Mouse (Mus musculus): ENCODE measurements around the gene Slc25a20. TPM values are rescaled to one million over a fixed set of nuclear protein-coding genes. Genes with fewer than 3 reads are reported as not detected.

The Slc25a20 gene
- polyA plus RNA-seq, 1 experiment from 2014 or later, result 61.7 TPM

DNA sequence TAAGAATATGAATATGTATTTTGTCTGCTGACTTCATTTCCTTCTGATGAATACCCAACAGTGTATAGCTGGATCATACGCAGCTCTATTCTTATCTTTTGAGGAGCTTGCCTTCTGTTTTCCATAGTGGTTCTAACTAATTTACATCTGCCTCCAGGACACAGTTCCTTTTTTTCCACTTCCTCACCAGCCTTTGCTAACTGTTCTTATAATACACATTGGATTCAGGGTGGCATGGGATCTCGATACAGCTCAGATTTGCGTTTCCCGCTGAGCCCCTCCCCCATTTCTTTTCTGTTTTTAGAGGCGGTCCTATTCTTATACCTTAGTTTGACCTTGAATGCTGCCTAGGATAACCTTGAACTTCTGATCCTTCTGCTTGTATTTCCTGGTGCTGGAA is 64.2 kb downstream of the Slc25a20 start:
- peaks cover 5% of the 10 kb centered on the region; the same call in 1 of the 2 replicates for H3K36me3 ChIP-seq (ENCODE audit: insufficient read depth, low read length)
- no peak overlapping the region for H3K4me2 ChIP-seq (replicated peaks; ENCODE audit: low read depth, low read length)
- no peak overlapping the region for H3K4me3 ChIP-seq (ENCODE audit: low read length)
- no peak for ATAC-seq (ENCODE audit: low FRiP score, low TSS enrichment)
- H3K4me1 ChIP-seq (ENCODE audit: insufficient read depth, low read length), result no peaks in the 10 kb centered on the region
- H3K9me3 ChIP-seq (ENCODE audit: low read length), result no peaks in the 10 kb centered on the region
- H3K9ac ChIP-seq (replicated peaks; ENCODE audit: low read length), result no peak overlapping the region
- 96% methylated on average over 5 of the region's 5 CpGs for WGBS
- no peaks in the 10 kb centered on the region for H3K27me3 ChIP-seq (ENCODE audit: insufficient read depth, low read length)
- H3K27ac ChIP-seq (ENCODE audit: low read length), result no peak overlapping the region

DNA sequence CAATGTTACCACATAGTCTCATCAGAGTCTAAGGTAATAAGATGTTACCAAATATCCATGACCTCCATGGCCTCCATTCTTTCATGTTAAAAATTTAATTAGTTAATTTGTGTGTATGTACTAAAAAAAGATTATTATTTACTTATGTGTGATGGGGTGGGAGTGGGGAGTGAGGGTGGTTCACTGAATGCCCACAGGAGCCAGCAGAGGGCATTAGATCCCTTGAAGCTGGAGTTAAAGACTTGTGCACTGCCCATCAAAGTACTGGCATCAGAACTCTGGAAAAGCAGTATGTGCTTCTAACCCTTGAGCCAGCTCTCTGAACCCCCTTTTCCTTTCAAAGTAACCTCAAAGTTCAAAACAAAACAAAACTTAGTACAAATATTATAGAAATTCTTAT is 67.2 kb downstream of the Slc25a20 start:
- no peak overlapping the region for H3K27ac ChIP-seq (ENCODE audit: low read length)
- no peak for ATAC-seq (ENCODE audit: low FRiP score, low TSS enrichment)
- no peaks in the 10 kb centered on the region for H3K4me1 ChIP-seq (ENCODE audit: insufficient read depth, low read length)
- H3K27me3 ChIP-seq (ENCODE audit: insufficient read depth, low read length), result no peaks in the 10 kb centered on the region
- no peak overlapping the region for H3K4me3 ChIP-seq (ENCODE audit: low read length)
- H3K9me3 ChIP-seq (ENCODE audit: low read length), result no peaks in the 10 kb centered on the region
- H3K36me3 ChIP-seq (ENCODE audit: insufficient read depth, low read length), result peaks cover 4% of the 10 kb centered on the region; the same call in 1 of the 2 replicates
- H3K4me2 ChIP-seq (replicated peaks; ENCODE audit: low read depth, low read length), result no peak overlapping the region
- no peak overlapping the region for H3K9ac ChIP-seq (replicated peaks; ENCODE audit: low read length)

DNA sequence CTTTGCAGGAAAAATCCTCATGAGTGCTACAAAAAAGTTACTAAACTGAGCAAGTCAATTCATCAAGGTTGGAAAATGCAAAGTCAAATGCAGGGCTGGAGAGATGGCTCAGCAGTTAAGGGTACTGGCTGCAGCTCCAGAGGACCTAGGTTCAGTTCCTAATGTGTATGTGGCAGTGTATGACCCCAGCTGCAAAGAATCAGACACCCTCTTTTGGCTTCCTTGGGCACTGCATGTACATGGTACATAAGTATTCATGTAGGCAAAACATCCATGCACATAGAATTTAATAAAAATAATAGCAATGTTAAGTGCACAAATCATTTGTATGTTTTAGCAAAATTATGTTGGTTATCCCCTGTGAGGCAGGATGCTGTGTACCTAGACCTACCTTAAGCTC is 70.6 kb downstream of the Slc25a20 start:
- no peak overlapping the region for H3K4me2 ChIP-seq (replicated peaks; ENCODE audit: low read depth, low read length)
- H3K4me1 ChIP-seq (ENCODE audit: insufficient read depth, low read length), result no peaks in the 10 kb centered on the region
- peaks cover 14% of the 10 kb centered on the region; the same call in 1 of the 2 replicates for H3K36me3 ChIP-seq (ENCODE audit: insufficient read depth, low read length)
- no peaks in the 10 kb centered on the region for H3K9me3 ChIP-seq (ENCODE audit: low read length)
- H3K27ac ChIP-seq (ENCODE audit: low read length), result no peak overlapping the region
- ATAC-seq (ENCODE audit: low FRiP score, low TSS enrichment), result no peak
- H3K27me3 ChIP-seq (ENCODE audit: insufficient read depth, low read length), result no peaks in the 10 kb centered on the region
- no peak overlapping the region for H3K4me3 ChIP-seq (ENCODE audit: low read length)
- H3K9ac ChIP-seq (replicated peaks; ENCODE audit: low read length), result no peak overlapping the region

Small RNA genes within 50 kb of the gene (microRNA-seq; reads per million reads assigned to microRNA genes)
- not detected for gene Gm26298

Other genes with a start within 250 kb of the Slc25a20 start
- 1.5 and 1.7 TPM in 2 replicates for gene Ccdc36, start 233.6 kb upstream of the Slc25a20 start, polyA plus RNA-seq (2015; fragmentation: Nextera tagmentation; extraction: Ambion mirVana)
- not detected in 2 replicates for gene BC048562, start 225.6 kb upstream of the Slc25a20 start, polyA plus RNA-seq (2015; fragmentation: Nextera tagmentation; extraction: Ambion mirVana)
- 77.0 and 82.4 TPM in 2 replicates for gene Ccdc71, start 201.6 kb upstream of the Slc25a20 start, polyA plus RNA-seq (2015; fragmentation: Nextera tagmentation; extraction: Ambion mirVana)
- gene Klhdc8b, start 200.5 kb upstream of the Slc25a20 start, polyA plus RNA-seq (2015; fragmentation: Nextera tagmentation; extraction: Ambion mirVana), result 38.8 and 41.6 TPM in 2 replicates
- gene Lamb2, start 182.4 kb upstream of the Slc25a20 start, polyA plus RNA-seq (2015; fragmentation: Nextera tagmentation; extraction: Ambion mirVana), result 68.5 and 73.6 TPM in 2 replicates
- 79.1 and 82.0 TPM in 2 replicates for gene Usp19, start 171.5 kb upstream of the Slc25a20 start, polyA plus RNA-seq (2015; fragmentation: Nextera tagmentation; extraction: Ambion mirVana)
- 127 and 140 TPM in 2 replicates for gene Qars, start 154.4 kb upstream of the Slc25a20 start, polyA plus RNA-seq (2015; fragmentation: Nextera tagmentation; extraction: Ambion mirVana)
- gene Qrich1, start 145.3 kb upstream of the Slc25a20 start, polyA plus RNA-seq (2015; fragmentation: Nextera tagmentation; extraction: Ambion mirVana), result 129 and 135 TPM in 2 replicates
- 188 and 198 TPM in 2 replicates for gene Impdh2, start 101.8 kb upstream of the Slc25a20 start, polyA plus RNA-seq (2015; fragmentation: Nextera tagmentation; extraction: Ambion mirVana)
- gene Ndufaf3, start 94.7 kb upstream of the Slc25a20 start, polyA plus RNA-seq (2015; fragmentation: Nextera tagmentation; extraction: Ambion mirVana), result 47.6 and 48.6 TPM in 2 replicates
- gene Dalrd3, start 92.2 kb upstream of the Slc25a20 start, polyA plus RNA-seq (2015; fragmentation: Nextera tagmentation; extraction: Ambion mirVana), result 200 TPM in 2 replicates
- gene Wdr6, start 83.3 kb upstream of the Slc25a20 start, polyA plus RNA-seq (2015; fragmentation: Nextera tagmentation; extraction: Ambion mirVana), result 148 and 150 TPM in 2 replicates
- gene P4htm, start 64.4 kb upstream of the Slc25a20 start, polyA plus RNA-seq (2015; fragmentation: Nextera tagmentation; extraction: Ambion mirVana), result 10.8 and 11.0 TPM in 2 replicates
- gene Arih2, start 12.7 kb upstream of the Slc25a20 start, polyA plus RNA-seq (2015; fragmentation: Nextera tagmentation; extraction: Ambion mirVana), result 52.7 and 58.2 TPM in 2 replicates
- gene Prkar2a, start 27.2 kb downstream of the Slc25a20 start, polyA plus RNA-seq (2015; fragmentation: Nextera tagmentation; extraction: Ambion mirVana), result 19.8 and 20.2 TPM in 2 replicates
- 100 and 109 TPM in 2 replicates for gene Ip6k2, start 121.7 kb downstream of the Slc25a20 start, polyA plus RNA-seq (2015; fragmentation: Nextera tagmentation; extraction: Ambion mirVana)
- gene Nckipsd, start 146.3 kb downstream of the Slc25a20 start, polyA plus RNA-seq (2015; fragmentation: Nextera tagmentation; extraction: Ambion mirVana), result 17.7 and 23.6 TPM in 2 replicates
- 0.12 and 0.26 TPM in 2 replicates for gene Celsr3, start 164.2 kb downstream of the Slc25a20 start, polyA plus RNA-seq (2015; fragmentation: Nextera tagmentation; extraction: Ambion mirVana)
- gene Slc26a6, start 191.2 kb downstream of the Slc25a20 start, polyA plus RNA-seq (2015; fragmentation: Nextera tagmentation; extraction: Ambion mirVana), result 14.4 and 15.3 TPM in 2 replicates